ENCODE assay signal across 15 mouse cellular contexts in the genomic region with DNA sequence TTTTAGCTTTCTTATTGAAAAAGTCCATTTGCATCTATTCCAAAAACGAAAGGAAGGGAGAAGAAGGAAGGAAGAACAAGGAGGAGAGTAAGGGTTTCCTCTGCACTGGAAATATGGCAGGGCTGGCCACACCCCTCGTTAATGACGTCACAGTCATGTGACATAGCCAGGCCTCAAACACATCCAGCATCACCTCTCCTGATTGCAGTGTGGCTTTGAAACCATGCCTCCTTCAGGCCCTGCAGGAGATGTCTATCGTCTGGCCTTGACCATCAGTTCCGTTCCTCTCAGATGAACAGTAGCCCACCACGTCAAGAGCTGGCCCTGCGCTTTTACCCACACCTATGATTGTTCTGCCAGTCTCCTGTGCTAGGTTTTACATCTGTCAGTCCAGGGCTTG. TPM values are rescaled to one million over a fixed set of nuclear protein-coding genes. Genes with fewer than 3 reads are reported as not detected.
DNase-seq lines count a peak whose midpoint lies in the region; ATAC-seq and TF ChIP-seq lines count a peak whose summit lies in the region.
"Had no signal": no experiment of that assay in that cellular context is flagged by ENCODE, and none has a peak within 500 bp of the region (broad histone marks: within the 10 kb centered on the region; RNA-seq: fewer than 3 reads in every experiment).

No protein-coding gene starts in this region.

- H3K4me3 ChIP-seq in MEL (ENCODE audit: control insufficient read depth in 1 of 2, insufficient read depth in 1 of 2, low read depth in 2 of 2, low read length in 2 of 2), result peak overlapping the region in 1 of 2 experiments; percentile 11; a peak in 1 of 4 replicates
- no peak overlapping the region for H3K4me3 ChIP-seq in kidney, adult 2 months (ENCODE audit: insufficient read depth, low read depth, low read length)
- H3K4me3 ChIP-seq: forebrain, embryonic 10.5 days; limb, embryonic 15.5 days; midbrain, embryonic 15.5 days had no signal

- 74% methylated on average over 7 of the region's 7 CpGs for WGBS in kidney, adult 2 months

- DNase-seq in kidney, postnatal 4 days, result peak; percentile 11 to 15
- no peak for DNase-seq in kidney, adult 9 months
- DNase-seq in 3134 (ENCODE audit: extremely low read depth, insufficient read length, low spot score) (peak; percentile 17), MEL (ENCODE audit: low read depth, low spot score) (peak; percentile 58)
- DNase-seq in heart, adult 9 months (ENCODE audit: low spot score in 2 of 2), result no peak
- DNase-seq in gastrocnemius, adult 18-20 months (ENCODE audit: low spot score), result no peak
- no peak for DNase-seq in kidney, adult 2 months
- DNase-seq: kidney, adult 11 months had no signal

- ATAC-seq in erythroblast, adult 5-6 weeks (replicated peaks; ENCODE audit: low FRiP score, poor library complexity, severe bottlenecking), result 0 out of 2 replicates have a peak, but pooled peaks have one; percentile 38

- H3K4me1 ChIP-seq in MEL (ENCODE audit: control insufficient read depth in 1 of 2, insufficient read depth in 2 of 2, low read length in 2 of 2), result no peaks in the 10 kb centered on the region; a peak in 1 of 4 replicates
- H3K4me1 ChIP-seq in kidney, adult 2 months (ENCODE audit: control insufficient read depth, insufficient read depth, low read length), result no peaks in the 10 kb centered on the region
- H3K4me1 ChIP-seq: limb, embryonic 15.5 days; midbrain, embryonic 15.5 days had no signal

- TF ChIP-seq POLR2A in MEL (IDR thresholded peaks at IDR 0.05; ENCODE audit: control insufficient read depth in 1 of 2, insufficient read depth in 1 of 2, low read depth in 1 of 2, low read length in 2 of 2, poor library complexity in 1 of 2), result no peak
- TF ChIP-seq POLR2A in kidney, adult 2 months (IDR thresholded peaks at IDR 0.05; ENCODE audit: low read depth, low read length), result no peak

- H3K27me3 ChIP-seq in MEL (ENCODE audit: control insufficient read depth in 1 of 2, insufficient read depth in 2 of 2, low read length in 2 of 2), result 0 out of 4 replicates have a peak, but pooled peaks cover 0 to 2% of the 10 kb centered on the region in 2 experiments
- H3K27me3 ChIP-seq in kidney, adult 2 months (replicated peaks; ENCODE audit: control insufficient read depth, insufficient read depth, low read length), result no peaks in the 10 kb centered on the region
- H3K27me3 ChIP-seq: limb, embryonic 15.5 days; midbrain, embryonic 15.5 days had no signal

- H3K79me2 ChIP-seq in MEL (ENCODE audit: control insufficient read depth, insufficient read depth, low read length, poor library complexity), result no peaks in the 10 kb centered on the region

- no peaks in the 10 kb centered on the region for H3K9me3 ChIP-seq in MEL (replicated peaks; ENCODE audit: insufficient read depth, low read length)
- H3K9me3 ChIP-seq: limb, embryonic 15.5 days; midbrain, embryonic 15.5 days had no signal

- no peak overlapping the region for H3K27ac ChIP-seq in MEL (ENCODE audit: control insufficient read depth, low read depth, low read length)
- H3K27ac ChIP-seq in kidney, adult 2 months (ENCODE audit: insufficient read depth, low read depth, low read length), result no peak overlapping the region
- H3K27ac ChIP-seq: forebrain, embryonic 10.5 days; limb, embryonic 15.5 days; midbrain, embryonic 15.5 days had no signal

- no peak for TF ChIP-seq RAD21 in MEL (IDR thresholded peaks at IDR 0.05; ENCODE audit: low read depth, low read length)

- no peak for TF ChIP-seq EP300 in MEL (IDR thresholded peaks at IDR 0.05; ENCODE audit: low read depth in 1 of 2, low read length in 2 of 2)

- no peaks in the 10 kb centered on the region; a peak in 1 of 4 replicates for H3K36me3 ChIP-seq in MEL (ENCODE audit: control insufficient read depth in 1 of 2, insufficient read depth in 2 of 2, low read length in 2 of 2)
- H3K36me3 ChIP-seq in kidney, adult 2 months (ENCODE audit: control insufficient read depth, insufficient read depth, low read length), result no peaks in the 10 kb centered on the region
- H3K36me3 ChIP-seq: forebrain, embryonic 10.5 days; limb, embryonic 15.5 days; midbrain, embryonic 15.5 days had no signal

- no peak for TF ChIP-seq CTCF in MEL (IDR thresholded peaks at IDR 0.05 in 2 of 3, conservative IDR thresholded peaks at IDR 0.05 in 1 of 3; ENCODE audit: control insufficient read depth in 1 of 3, insufficient read depth in 1 of 3, low read depth in 2 of 3, low read length in 3 of 3, poor library complexity in 1 of 3, severe bottlenecking in 1 of 3)
- no peak for TF ChIP-seq CTCF in kidney, adult 2 months (conservative IDR thresholded peaks at IDR 0.05; ENCODE audit: insufficient read depth, insufficient read length, low read depth, low read length)

- no peak overlapping the region for H3K9ac ChIP-seq in MEL (ENCODE audit: control insufficient read depth, low read depth, low read length, poor library complexity, severe bottlenecking)
- H3K9ac ChIP-seq: limb, embryonic 15.5 days; midbrain, embryonic 15.5 days had no signal

TF ChIP-seq in MEL, 35 proteins besides CTCF, POLR2A, EP300 and RAD21:
- no peak for TF ChIP-seq MAFK (IDR thresholded peaks at IDR 0.05; ENCODE audit: borderline replicate concordance, low read depth, low read length)
- TF ChIP-seq USF2 (IDR thresholded peaks at IDR 0.05; ENCODE audit: borderline replicate concordance in 1 of 2, insufficient read depth in 1 of 2, low read depth in 1 of 2, low read length in 2 of 2), result peak in 1 of 2 experiments; percentile 50; a peak in 1 of 4 replicates
- TF ChIP-seq MAX (IDR thresholded peaks at IDR 0.05; ENCODE audit: low read length), result 0 out of 2 replicates have a peak, but pooled peaks have one; percentile 37
- no peak for TF ChIP-seq JUND (IDR thresholded peaks at IDR 0.05; ENCODE audit: low read depth, low read length)
- peak; percentile 87 for TF ChIP-seq USF1 (IDR thresholded peaks at IDR 0.05; ENCODE audit: low read depth, low read length)
- no peak for TF ChIP-seq CHD2 (IDR thresholded peaks at IDR 0.05; ENCODE audit: low read length)

RNA-seq across cellular contexts. Expression of a gene that starts 7.8 kb away (rescaled TPM):
- total RNA-seq in MEL (2012; rRNA removed), result not detected in 2 replicates
- not detected for polyA plus RNA-seq in MEL (2012; ENCODE audit: insufficient read depth in 1 of 2, insufficient read length in 2 of 2, low read depth in 1 of 2, low replicate concordance in 2 of 2, missing spikeins in 1 of 2)
- total RNA-seq in erythroblast, adult 5-6 weeks (2015; ENCODE audit: low replicate concordance), result not detected in 2 replicates
- 1.1 TPM in 1 of 2 replicates, not detected in the other for total RNA-seq in erythroblast, adult 5-6 weeks (2017; ENCODE audit: low replicate concordance)
- total RNA-seq in gastrocnemius, adult 18-20 months (2021), result not detected
- polyA plus RNA-seq in kidney, adult 2 months (2012; rRNA removed), result 0.23 TPM in 1 of 2 replicates, not detected in the other
- total RNA-seq: neutrophil, adult 5-6 weeks had no signal
- polyA plus RNA-seq: heart, embryonic 11.5 days; limb, embryonic 15.5 days had no signal

RNA-seq across cellular contexts. Expression of a gene that starts 40.5 kb away (rescaled TPM):
- total RNA-seq in MEL (2012; rRNA removed), result not detected in 2 replicates
- not detected for polyA plus RNA-seq in MEL (2012; ENCODE audit: insufficient read depth in 1 of 2, insufficient read length in 2 of 2, low read depth in 1 of 2, low replicate concordance in 2 of 2, missing spikeins in 1 of 2)
- total RNA-seq in erythroblast, adult 5-6 weeks (2015; ENCODE audit: low replicate concordance), result not detected in 2 replicates
- total RNA-seq in erythroblast, adult 5-6 weeks (2017; ENCODE audit: low replicate concordance), result not detected in 2 replicates
- not detected for total RNA-seq in gastrocnemius, adult 18-20 months (2021)
- 0.75 TPM in 1 of 2 replicates, not detected in the other for polyA plus RNA-seq in kidney, adult 2 months (2012; rRNA removed)
- total RNA-seq: neutrophil, adult 5-6 weeks had no signal
- polyA plus RNA-seq: forebrain, embryonic 10.5 days; limb, embryonic 15.5 days; lung, embryonic 16.5 days had no signal

Comparison
In these comparisons a context has a peak if more than half of its experiments do, and no peak if none do; other contexts are left out.
1. DNase-seq: peak in kidney, postnatal 4 days (2 of 2), 3134 (single experiment) and MEL (single experiment); none in kidney, adult 9 months (single experiment), heart, adult 9 months (0 of 2), gastrocnemius, adult 18-20 months (single experiment) and kidney, adult 2 months (single experiment).